ENCODE assay signal across 15 mouse cellular contexts in genomic region chr11:82943336-82943735, GRCm38 (mm10). TPM values are rescaled to one million over a fixed set of nuclear protein-coding genes. Genes with fewer than 3 reads are reported as not detected.
DNase-seq lines count a peak whose midpoint lies in the region.
"Had no signal": no experiment of that assay in that cellular context is flagged by ENCODE, and none has a peak within 500 bp of the region (broad histone marks: within the 10 kb centered on the region; RNA-seq: fewer than 3 reads in every experiment).

No protein-coding gene starts in this region.

- peak; percentile 86 for DNase-seq in 3T3-L1 (ENCODE audit: low read depth, low spot score)
- peak; percentile 22 for DNase-seq in embryo, embryonic 11.5 days (ENCODE audit: low read depth, low spot score)
- peak; percentile 27 for DNase-seq in retina, embryonic 14.5 days (ENCODE audit: low spot score)
- peak; percentile 25 to 45 for DNase-seq in thymus, postnatal 36 days
- DNase-seq in frontal cortex, adult 2 months (ENCODE audit: extremely low spot score in 1 of 2, low spot score in 1 of 2), result no peak
- DNase-seq in adipocyte (ENCODE audit: low spot score), result no peak
- no peak for DNase-seq in heart, adult 11 months
- DNase-seq: adrenal gland, postnatal 14 days; cerebellum, adult 8-10 months; gastrocnemius, postnatal 36 days; kidney, adult 18-20 months; liver had no signal

RNA-seq across cellular contexts. Expression of gene Slfn5, which starts 7.8 kb away (rescaled TPM):
- polyA plus RNA-seq in frontal cortex, adult 2 months (2012; rRNA removed), result 4.6 and 5.1 TPM in 2 replicates

RNA-seq across cellular contexts. Expression of gene Unc45b, which starts 33.0 kb away (rescaled TPM):
- 2.0 and 2.5 TPM in 2 replicates for polyA plus RNA-seq in frontal cortex, adult 2 months (2012; rRNA removed)
- polyA plus RNA-seq: macrophage had no signal

RNA-seq across cellular contexts. Expression of gene Nle1, which starts 35.1 kb away (rescaled TPM):
- polyA plus RNA-seq in frontal cortex, adult 2 months (2012; rRNA removed), result 35.6 and 39.1 TPM in 2 replicates

RNA-seq across cellular contexts. Expression of gene Slfn9, which starts 48.3 kb away (rescaled TPM):
- 0.30 and 0.36 TPM in 2 replicates for polyA plus RNA-seq in frontal cortex, adult 2 months (2012; rRNA removed)

RNA-seq across cellular contexts. Expression of gene Fndc8, which starts 51.4 kb away (rescaled TPM):
- polyA plus RNA-seq in frontal cortex, adult 2 months (2012; rRNA removed), result not detected in 2 replicates
- polyA plus RNA-seq: brain, embryonic 14.5 days; macrophage; stomach, postnatal 0 days had no signal

Comparison
In these comparisons a context has a peak if more than half of its experiments do, and no peak if none do; other contexts are left out.
1. DNase-seq: peak in 3T3-L1 (single experiment), embryo, embryonic 11.5 days (single experiment), retina, embryonic 14.5 days (single experiment) and thymus, postnatal 36 days (2 of 2); none in frontal cortex, adult 2 months (0 of 2), adipocyte (single experiment) and heart, adult 11 months (single experiment).